Mouse (Mus musculus): ENCODE results near the gene Gpr37l1.

The Gpr37l1 gene

DNA sequence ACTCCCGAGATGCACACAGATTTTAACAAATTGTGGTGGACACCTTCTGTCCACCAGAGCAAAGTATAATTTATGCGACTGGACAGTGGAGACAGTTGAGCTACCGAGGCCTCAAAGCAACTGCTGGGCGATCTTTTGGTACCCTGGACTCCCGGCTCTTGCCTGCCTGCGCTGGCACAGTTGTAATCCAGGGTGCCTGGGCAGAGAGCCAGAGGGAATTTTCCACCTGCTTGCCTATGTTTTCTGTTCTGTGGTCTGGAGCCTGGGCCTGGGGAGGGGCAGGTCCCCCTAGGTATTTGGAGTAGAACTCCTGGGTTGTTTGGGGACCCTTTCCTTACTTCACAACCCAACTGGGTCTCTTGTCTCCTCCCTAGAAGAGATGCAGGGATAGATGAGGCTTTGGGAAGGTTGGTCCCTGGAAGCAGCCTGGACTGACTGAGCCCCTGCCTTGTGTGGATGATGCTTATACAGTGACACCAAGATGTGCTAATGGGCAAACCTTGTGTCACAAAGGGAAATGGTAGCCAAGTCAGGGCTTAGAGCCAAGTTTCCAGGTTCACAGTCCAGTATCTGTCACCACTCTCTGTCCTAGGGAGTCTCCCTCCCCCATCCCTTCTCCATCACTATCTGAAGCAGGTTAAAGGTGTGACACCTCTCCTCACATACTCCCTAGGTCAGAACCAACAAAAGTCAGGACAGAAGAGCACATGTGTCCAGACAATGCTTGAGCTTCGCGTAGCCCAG is 14.6 kb upstream of the Gpr37l1 start:
- no peak for DNase-seq (ENCODE audit: low spot score in 2 of 2)

DNA sequence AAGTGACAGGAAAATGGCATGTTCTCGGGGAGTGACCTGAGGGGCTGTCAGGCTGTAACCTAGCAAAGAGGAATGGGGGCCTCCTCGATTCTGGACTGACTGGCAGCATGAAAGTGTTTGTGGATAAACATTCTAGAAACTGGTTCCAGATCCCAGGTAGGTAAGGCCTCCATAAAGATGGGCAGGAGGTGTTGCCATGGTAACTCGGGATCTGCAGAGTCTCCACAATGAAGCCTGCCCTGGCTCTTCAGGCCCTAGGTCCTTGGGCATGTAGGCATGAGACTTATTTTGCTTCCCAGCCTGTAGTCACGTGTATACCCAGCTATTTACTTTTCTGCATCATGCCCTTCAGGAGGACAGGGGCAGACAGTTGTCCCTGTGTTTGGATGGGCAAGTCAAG is 13.8 kb upstream of the Gpr37l1 start:
- DNase-seq (ENCODE audit: low spot score in 2 of 2): no peak

- no peak for DNase-seq (ENCODE audit: low spot score in 2 of 2)
These were observed 13.3 kb upstream of the Gpr37l1 start for GRCm38 (mm10) chr1:135180830-135181229.

DNA sequence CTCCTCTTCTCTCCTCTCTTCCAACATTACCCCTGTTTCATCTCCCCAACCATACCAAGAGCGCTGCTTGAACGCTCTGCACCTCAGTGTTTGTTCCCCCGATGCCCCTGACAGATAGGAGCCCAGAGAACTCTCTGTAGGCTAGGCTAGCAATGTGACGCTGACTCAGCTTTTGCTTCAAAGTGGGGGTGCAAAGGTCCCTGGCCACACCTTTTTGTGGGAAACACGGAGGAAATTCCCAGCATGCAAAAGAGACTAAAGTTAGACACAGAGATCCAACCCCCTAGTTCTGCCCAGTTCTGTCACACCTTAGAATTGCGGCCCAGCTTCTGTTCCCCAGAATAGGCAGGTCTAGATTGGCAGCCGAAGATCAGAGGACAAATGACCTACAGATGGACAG is 11.4 kb upstream of the Gpr37l1 start:
- DNase-seq (ENCODE audit: low spot score in 2 of 2): no peak

DNA sequence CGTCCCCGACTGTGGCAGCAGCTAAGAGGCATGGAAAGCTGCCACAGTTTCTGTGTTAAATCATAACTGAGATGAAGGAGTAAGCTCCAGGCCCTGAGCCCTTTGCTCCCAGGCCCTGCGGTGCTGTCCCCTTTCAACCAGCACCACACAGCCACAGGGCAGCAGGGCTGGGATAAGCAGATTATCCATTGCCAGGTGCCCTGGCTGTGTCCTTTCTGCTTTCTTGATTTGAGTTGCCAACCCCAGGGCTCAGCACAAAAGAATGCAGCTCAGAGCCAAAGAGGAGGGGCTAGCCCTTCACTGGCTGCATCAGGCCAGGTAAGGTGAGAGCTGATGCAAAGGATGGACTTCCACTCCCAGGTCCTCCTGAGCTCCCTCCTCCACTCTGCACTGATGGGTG is 10.2 kb upstream of the Gpr37l1 start:
- no peak for DNase-seq (ENCODE audit: low spot score in 2 of 2)

- no peak for DNase-seq (ENCODE audit: low spot score in 2 of 2)
These were observed 7.7 kb upstream of the Gpr37l1 start for GRCm38 (mm10) chr1:135175176-135175575.

DNA sequence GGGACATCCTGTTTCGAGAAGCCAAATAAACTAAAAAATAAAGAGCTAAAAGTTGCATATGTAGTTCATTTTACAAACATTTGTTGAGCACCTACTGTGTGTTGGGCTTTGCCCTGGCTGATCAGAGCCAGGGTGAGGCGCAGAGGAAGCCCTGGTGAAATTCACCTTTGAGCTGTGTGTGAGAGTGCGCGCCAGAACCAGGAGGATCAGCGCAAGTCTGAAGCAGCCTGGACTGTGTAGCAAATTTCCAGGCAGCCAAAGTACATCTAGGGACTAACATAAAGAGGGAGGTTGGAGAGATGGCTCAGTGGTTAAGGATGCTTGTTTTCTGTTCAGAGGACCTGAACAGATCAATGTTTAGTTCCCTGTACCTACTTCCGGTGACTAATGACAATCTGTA is 5.8 kb upstream of the Gpr37l1 start:
- DNase-seq (ENCODE audit: low spot score in 2 of 2): no peak

DNA sequence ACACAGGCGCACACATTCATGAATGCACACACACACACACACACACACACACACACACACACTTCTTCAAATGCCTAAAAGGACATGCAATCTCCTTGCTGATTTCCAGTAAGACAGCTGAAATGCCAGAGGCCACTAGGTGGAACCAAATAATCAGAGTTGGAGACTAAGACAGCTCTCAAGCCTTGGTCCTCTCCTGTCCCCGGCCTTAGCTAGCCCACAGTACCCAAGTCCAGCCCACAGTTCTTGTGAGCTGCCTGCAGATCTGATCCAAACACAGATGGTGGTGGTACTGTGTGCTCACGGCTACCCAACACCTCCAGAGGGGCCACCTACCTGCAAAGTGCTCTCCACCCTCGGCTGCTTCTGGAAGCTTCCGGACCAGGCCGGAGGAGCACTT is 4.5 kb upstream of the Gpr37l1 start:
- DNase-seq (ENCODE audit: low spot score in 2 of 2): peak in 1 of 2 experiments; percentile 81

DNA sequence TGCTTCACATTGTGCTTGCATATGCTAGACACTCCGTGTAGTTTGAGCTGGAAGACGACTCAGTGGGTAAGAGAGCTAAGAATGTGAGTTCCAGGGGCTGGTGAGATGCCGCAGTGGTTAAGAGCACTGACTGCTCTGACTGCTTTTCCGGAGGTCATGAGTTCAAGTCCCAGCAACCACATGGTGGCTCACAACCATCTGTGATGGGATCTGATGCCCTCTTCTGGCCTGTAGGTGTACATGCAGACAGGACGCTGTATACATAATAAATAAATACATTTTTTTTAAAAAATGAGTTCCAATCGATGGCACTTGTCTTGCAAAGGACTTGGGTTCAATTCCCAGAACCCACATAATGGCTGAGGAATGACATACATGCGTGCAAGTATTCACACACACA is 3.7 kb upstream of the Gpr37l1 start:
- no peak for DNase-seq (ENCODE audit: low spot score in 2 of 2)

DNA sequence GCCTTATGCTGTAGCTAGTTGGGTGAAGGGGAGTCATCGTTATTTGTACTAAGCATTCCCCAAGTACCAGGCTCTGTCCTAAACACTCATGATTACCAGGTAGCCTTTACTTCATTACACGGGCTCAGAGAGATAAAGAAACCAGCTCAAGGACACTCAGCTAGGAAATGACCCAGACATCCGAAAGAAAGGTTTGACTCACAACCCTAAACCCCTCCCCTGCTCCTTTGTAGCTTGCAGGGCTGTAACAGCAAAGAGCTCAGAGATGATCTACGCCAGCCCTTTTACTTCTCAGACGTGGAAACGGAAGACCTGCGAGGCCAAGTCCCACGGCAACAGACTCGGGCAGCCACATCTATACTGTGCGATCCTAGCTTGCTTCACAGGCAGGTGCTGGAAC is 2.8 kb upstream of the Gpr37l1 start:
- DNase-seq (ENCODE audit: low spot score in 2 of 2): no peak

DNA sequence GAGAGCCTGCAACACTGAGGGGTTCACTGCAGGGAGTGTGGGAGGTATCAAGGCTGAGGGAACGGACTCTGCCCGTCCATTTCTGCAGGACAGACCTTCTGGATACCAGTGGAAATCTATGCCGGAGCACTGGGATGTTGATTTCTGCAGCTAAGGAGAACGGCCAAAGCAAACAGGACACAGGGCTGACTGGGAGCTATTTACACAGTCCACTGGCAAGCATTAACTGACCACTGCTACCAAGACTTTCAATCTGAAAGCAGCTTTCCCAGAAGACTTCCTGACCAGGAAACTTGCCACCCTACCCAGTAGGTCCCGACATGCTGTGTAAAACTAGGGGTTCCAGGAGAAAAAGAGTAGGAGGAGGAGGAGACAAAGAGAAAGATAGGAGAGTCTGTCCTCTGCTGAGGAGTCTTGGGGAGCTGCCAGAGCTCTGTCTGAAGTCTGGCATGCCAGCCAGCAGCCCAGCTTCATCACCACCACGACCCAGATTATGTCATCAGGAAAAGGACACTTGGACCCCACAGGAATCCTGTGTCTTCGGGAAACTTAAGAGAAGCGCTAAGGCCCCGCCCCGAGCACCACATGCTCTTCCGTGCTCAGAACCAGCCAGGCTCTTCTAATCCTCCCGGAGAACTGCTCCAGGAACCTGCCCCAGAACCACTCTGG is 2.2 kb upstream of the Gpr37l1 start:
- no peak for DNase-seq (ENCODE audit: low spot score in 2 of 2)

DNA sequence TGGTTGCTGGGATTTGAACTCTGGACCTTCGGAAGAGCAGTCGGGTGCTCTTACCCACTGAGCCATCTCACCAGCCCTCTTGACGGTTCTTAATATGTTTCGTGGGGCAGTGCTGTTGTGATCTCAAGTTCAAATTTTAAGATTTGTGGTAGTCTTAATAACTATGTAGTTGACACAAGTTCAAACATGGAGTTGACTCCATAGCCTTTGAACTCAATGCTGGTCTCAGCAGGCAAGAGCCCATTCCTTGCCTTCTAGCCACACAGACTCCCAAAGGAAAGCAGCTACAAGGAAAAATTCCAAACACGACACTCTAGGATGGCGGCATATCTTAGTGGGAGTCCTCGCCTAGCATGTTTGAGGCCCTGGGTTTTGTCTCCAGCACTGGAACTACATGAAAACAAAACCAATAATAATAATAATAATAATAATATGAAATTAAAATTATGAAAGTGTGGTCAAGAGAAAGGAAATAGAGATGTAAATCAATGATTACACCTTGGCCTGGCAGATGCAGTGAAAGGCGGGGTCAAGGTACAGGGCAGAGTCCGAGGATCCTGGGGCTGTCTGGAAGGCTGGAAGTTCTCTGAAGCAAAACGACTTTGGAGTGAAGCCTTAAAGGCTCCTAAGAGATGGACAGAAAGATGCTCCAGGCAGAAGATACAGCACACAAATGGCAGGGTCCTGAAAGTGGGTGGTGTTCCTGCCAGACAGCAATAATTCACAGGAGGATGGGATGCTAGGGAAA is 1.1 kb upstream of the Gpr37l1 start:
- DNase-seq (ENCODE audit: low spot score in 2 of 2): no peak

GRCm38 (mm10) chr1:135162720-135163119 is 4.8 kb downstream of the Gpr37l1 start:
- DNase-seq (ENCODE audit: low spot score in 2 of 2): peak in 1 of 2 experiments; percentile 63

GRCm38 (mm10) chr1:135160411-135161050 is 7.0 kb downstream of the Gpr37l1 start:
- DNase-seq (ENCODE audit: low spot score in 2 of 2): no peak

DNA sequence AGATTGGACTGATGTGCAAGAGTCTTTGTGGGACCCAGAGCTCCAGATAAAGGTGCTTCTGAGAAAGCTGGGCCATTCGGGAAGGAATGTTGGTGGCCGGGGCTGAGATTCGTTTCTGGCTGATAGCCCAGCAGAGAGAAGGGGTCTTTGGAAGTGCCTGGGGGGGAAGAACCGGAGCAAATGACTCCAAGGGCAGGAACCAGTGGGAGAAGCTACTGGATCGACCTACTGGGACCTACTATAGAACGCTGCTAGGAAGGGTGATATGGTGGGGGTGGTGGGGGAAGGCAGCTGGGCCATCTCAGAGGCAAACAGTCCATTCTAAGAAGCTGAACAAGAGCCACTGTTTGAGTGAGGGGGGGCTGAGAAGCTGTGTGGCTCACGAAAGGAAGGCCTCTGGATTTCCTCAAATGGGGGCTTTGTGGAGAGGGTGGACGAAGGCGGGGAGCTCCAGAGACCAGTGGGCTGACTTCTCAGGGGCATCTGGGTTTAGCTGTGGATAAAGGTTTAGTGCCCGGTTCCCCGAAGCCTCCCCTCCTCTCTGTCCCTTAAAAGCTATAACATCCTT is 7.8 kb downstream of the Gpr37l1 start:
- DNase-seq (ENCODE audit: low spot score in 2 of 2): no peak

DNA sequence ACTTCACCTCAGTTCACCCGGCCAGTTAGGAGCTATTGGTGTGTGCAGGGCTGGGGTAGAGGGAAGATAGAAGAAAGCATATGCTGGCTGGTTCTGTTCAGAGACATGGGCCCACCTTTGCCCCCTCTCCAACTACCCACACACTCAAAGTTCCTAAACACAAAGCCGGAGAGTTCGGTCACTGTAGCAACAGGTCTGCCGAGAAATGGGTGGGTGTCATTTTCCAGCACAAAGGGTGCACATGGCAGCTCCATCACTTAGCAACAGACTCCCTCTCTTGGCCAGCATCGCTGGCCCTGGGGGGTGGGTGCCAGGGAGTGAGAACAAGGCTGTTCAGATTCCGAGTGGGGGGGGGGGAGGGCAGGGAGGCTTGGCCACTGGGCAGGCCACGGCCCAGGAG is 8.4 kb downstream of the Gpr37l1 start:
- peak in 1 of 2 experiments; percentile 59 for DNase-seq (ENCODE audit: low spot score in 2 of 2)

DNA sequence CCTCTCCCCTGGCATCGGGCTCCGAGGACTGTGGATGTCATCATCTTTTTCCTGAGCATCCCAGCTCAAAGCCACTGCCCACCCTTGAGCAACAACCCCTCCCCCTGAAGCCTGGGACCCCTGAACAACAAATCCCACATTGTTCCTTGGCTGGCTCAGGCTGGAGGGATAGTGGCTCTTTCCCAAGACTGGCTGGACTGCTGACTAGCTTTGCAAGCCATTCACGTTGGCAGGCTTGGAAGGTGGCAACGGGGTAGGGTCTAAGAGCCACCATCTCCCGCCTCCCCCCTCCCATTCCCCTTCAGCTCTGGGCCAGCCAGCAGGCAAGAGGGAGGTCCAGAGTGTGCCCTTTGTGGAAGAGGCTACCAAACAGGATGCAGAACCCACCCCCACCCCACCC is 8.8 kb downstream of the Gpr37l1 start:
- DNase-seq (ENCODE audit: low spot score in 2 of 2): no peak

DNA sequence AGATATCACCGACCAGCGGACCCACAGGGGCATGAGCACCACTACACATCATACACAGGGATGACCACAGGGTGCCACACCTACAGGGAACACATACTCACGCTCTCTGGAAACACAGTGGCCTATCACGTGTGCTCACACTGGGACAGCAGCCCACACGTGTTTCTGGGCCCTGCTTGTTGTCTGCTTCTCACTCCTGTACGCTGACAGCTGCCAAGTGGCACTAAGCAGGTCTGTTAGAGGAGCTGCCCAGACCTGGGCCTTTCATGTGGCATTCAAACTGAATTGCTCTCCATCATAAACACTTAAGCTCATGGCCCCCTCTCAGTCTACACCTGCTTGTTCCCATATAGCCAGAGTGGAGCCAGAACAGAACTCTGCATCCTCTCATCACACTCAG is 11.2 kb downstream of the Gpr37l1 start:
- DNase-seq (ENCODE audit: low spot score in 2 of 2): no peak

GRCm38 (mm10) chr1:135154411-135154959 is 13.0 kb downstream of the Gpr37l1 start:
- peak; percentile 83 to 90 for DNase-seq (ENCODE audit: low spot score in 2 of 2)

GRCm38 (mm10) chr1:135154011-135154410 is 13.5 kb downstream of the Gpr37l1 start:
- DNase-seq (ENCODE audit: low spot score in 2 of 2): no peak

GRCm38 (mm10) chr1:135148996-135149395 is 18.5 kb downstream of the Gpr37l1 start:
- DNase-seq (ENCODE audit: low spot score in 2 of 2): no peak

DNA sequence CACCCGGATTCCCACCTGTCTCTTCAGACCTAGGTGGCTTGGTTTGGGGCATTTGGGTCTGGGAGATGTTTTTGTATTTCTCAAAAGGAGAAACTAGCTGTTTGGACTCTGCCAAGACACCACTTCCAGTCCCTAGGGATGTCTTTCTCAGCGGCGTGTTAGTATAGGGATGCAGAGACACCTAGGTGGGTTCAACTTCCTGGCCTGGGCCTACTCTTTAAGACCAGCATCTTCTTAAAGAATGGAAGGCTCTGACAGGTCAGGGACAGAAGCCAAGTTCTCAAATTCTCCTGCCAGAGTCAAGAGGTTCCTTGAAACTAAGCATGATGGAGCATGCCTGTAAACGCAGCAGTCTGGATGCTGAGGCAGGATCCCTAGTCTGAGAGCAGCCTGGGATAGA is 19.0 kb downstream of the Gpr37l1 start:
- no peak for DNase-seq (ENCODE audit: low spot score in 2 of 2)

Measured in frontal cortex, postnatal 36 days (tissue).